Mouse (Mus musculus) small intestine, adult 2 months (tissue): ENCODE measurements around the gene Esrra.

Source experiments
- CTCF ChIP-seq: fragments of 200-500 bp; IDR thresholded peaks from 2 replicates; pipeline ENCODE4 v1.5.1; 2012; ENCODE audit warnings: low read depth, mild to moderate bottlenecking, control low read depth, inconsistent platforms, low read length, moderate library complexity, mixed read lengths; ENCODE audit not compliant: insufficient replicate concordance, insufficient read length; ENCODE audit errors: extremely low read depth
- POLR2A ChIP-seq: fragments of 200-500 bp; IDR thresholded peaks from 2 replicates; pipeline ENCODE4 v1.6.1; 2012; ENCODE audit warnings: low read depth, mild to moderate bottlenecking, control low read depth, inconsistent platforms, low read length, moderate library complexity

DNA sequence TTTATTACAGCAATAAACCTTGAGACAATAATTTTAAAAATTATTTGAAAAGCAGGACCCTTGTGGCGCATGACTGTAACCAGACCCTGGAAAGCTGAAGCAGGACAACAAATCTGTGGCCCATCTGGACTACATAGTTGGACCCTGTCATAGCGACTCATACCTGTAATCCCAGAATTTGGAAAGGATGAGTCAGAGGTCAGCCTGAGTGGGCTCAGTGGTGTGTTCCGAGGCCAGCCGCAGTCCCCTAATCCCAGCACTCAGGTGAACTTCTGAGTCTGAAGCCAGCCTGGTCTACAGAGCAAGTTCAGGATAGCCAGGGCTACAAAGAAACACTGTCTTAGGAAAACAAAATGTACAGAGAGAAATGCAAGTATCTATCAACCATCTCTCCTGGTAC, 60.2 kb downstream of the Esrra start:
- TF ChIP-seq CTCF (no peak), POLR2A (no peak)
